Mouse (Mus musculus) liver, embryonic 14.5 days (tissue): Measurements from ENCODE around the gene Pdzk1.

ENCODE experiments used
- CTCF ChIP-seq: IDR thresholded peaks from 2 replicates; pipeline ENCODE4 v1.5.1; 2016; ENCODE audit warnings: antibody characterized with exemption, low read depth, control low read depth
- EP300 ChIP-seq: IDR thresholded peaks from 2 replicates; pipeline ENCODE4 v1.6.1; 2016; ENCODE audit warnings: antibody characterized with exemption, low read depth

DNA sequence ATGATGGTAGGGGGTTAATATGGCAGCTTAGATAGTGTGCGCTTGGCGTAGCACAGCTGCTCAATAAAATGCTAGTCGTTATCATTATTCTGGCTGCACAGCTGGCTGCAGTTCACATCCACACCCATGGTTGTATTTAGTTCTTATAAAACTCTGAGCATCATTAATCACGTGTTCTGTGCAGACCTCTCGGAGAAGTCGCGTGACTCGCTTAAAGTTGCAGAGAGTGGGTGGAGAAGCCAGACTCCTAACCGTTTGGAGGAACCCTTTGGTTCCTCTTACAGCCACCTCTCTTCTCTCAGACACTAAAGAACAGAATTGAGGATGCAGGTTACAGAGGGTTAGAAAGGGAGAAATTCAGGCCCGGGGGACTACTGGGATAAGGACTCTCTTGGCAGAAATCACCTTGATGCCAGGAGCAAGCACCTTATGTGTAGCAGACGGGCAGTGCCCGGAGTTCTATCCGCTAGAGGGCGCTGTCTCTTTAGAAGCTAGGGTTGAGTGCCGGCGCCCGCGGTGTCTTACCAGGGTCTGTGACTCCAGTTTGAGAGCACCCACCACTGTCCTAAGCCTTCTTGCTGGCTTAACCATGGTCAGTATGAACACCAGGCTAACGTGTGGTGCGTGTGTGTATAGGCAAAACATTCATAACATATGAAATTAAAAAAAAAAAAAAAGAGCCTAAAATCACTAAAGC lies 16.5 kb upstream of the Pdzk1 start:
- peak; percentile 84 for TF ChIP-seq CTCF
- TF ChIP-seq EP300, result no peak
